Mouse (Mus musculus): ENCODE measurements around the gene Oard1. TPM values are rescaled to one million over a fixed set of nuclear protein-coding genes. Genes with fewer than 3 reads are reported as not detected.

Oard1 gene
- polyA plus RNA-seq (2014; fragmentation: Nextera tagmentation; extraction: Ambion mirVana), result 82.5 and 101 TPM in 2 replicates

DNA sequence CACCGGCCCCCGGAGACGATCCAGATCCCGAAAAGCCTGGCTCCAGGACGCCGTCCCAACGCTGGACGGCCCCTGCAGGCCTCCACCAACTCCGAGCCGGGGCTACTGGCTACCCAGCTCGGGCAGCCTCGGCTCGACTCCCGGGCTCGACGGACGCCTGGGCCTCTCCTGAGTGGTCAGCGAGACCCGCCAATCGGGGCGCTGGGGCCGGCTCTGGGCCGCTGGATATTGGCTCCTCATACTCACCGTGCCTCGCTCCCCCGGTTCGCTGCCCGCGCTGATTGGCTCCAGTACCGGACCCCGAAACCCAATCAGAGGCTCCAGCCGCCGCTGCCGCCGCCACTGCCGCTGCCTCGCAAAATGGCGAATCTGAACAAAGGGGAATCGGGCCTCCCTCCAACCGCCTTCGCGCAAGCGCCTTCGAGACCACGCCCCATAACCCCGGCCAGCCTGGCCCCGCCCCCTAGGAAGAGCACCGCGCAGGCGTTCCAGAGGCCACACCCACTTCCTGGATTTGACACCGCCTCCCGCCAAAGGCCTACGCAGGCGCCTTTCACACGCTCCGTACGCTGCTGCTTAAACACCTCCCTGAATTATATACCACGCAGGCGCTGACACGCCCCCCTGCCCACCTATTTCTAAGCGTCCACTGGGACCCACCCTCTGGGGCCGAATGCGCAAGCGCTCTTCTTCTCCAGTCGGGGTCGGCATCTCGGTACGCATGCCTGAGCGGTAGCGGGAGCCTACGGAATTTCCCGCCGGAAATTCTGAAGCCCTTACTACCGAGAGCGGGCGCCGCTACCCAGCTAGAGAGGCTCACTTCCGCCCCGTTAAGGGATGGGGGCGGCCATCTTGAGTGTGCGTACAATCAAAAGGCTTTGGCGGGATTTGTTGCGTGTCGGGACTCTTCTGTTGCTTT is at the start of gene Oard1, which contains the start of gene Nfya:
TSS of gene Oard1 (plus strand) at position 635 of the 919 bp plus-strand sequence.
TSS of gene Nfya (minus strand) at position 527 of the 919 bp plus-strand sequence.
- peaks cover 17% of the 10 kb centered on the region for H3K4me1 ChIP-seq (ENCODE audit: control insufficient read depth, insufficient read depth, low read length)
- H3K36me3 ChIP-seq (ENCODE audit: control insufficient read depth, insufficient read depth, low read length), result peaks cover 16% of the 10 kb centered on the region
- WGBS, result under 1% methylated on average over 84 of the region's 84 CpGs
- H3K9me3 ChIP-seq (ENCODE audit: control insufficient read depth, low read length), result no peaks in the 10 kb centered on the region
- no peaks in the 10 kb centered on the region for H3K27me3 ChIP-seq (ENCODE audit: control insufficient read depth, insufficient read depth, low read length)
- peak within 1 kb of the TSS; percentile 89 for H3K4me3 ChIP-seq (ENCODE audit: low read length)
- H3K4me2 ChIP-seq (replicated peaks; ENCODE audit: low read depth, low read length), result peak within 1 kb of the TSS; percentile 77
- ATAC-seq (ENCODE audit: low FRiP score, low TSS enrichment), result peak; percentile 97
- H3K9ac ChIP-seq (ENCODE audit: low read depth, low read length), result peak within 1 kb of the TSS; percentile 99
- H3K27ac ChIP-seq (ENCODE audit: low read depth, low read length), result peak within 1 kb of the TSS; percentile 100

DNA sequence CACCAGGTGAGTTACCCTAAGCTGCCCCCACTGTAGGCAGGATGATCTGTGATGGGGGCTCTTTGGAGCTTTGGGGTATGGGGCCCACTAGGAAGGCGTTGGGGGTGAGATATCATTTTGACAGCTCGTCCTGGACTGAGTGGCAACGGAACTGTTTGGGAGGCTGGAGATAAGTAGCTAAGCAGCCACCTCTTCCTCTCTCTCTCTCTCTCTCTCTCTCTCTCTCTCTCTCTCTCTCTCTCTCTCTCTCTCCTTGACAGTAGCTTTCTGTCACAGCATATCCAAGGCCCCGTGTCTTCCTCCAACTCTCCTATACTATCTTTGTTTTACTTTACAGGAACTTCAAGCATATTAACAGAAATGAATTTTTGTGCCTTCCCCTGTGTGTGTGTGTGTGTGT is 49.4 kb upstream of the Oard1 start:
- Histone ChIP-seq H3K4me3 (ENCODE audit: low read length) (no peak overlapping the region), H3K9me3 (ENCODE audit: control insufficient read depth, low read length) (no peaks in the 10 kb centered on the region), H3K27me3 (ENCODE audit: control insufficient read depth, insufficient read depth, low read length) (no peaks in the 10 kb centered on the region), H3K36me3 (ENCODE audit: control insufficient read depth, insufficient read depth, low read length) (no peaks in the 10 kb centered on the region), H3K4me2 (replicated peaks; ENCODE audit: low read depth, low read length) (no peak overlapping the region), H3K9ac (ENCODE audit: low read depth, low read length) (no peak overlapping the region), H3K27ac (ENCODE audit: low read depth, low read length) (no peak overlapping the region), H3K4me1 (ENCODE audit: control insufficient read depth, insufficient read depth, low read length) (no peaks in the 10 kb centered on the region)
- 86% methylated on average over 4 of the region's 4 CpGs for WGBS
- no peak for ATAC-seq (ENCODE audit: low FRiP score, low TSS enrichment)

DNA sequence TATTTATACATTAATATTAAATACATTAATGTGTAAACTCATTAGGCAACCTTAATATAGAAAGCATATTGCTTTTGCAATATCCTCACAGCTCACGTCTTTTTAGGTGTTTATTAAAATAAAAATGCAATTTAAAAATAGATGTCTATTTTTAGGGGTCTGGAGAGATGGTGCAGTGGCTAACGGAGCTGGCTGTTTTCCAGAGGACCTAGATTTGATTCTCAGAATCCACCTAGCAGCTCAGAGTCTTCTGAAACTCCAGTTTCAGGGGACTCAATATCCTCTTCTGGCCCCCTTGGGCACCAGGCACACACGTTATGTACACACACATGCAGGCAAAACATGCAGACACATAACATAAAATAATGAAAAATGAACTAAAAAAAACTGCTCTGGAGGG is 47.5 kb upstream of the Oard1 start:
- H3K9me3 ChIP-seq (ENCODE audit: control insufficient read depth, low read length), result no peaks in the 10 kb centered on the region
- H3K4me2 ChIP-seq (replicated peaks; ENCODE audit: low read depth, low read length), result no peak overlapping the region
- ATAC-seq (ENCODE audit: low FRiP score, low TSS enrichment), result no peak
- no peaks in the 10 kb centered on the region for H3K4me1 ChIP-seq (ENCODE audit: control insufficient read depth, insufficient read depth, low read length)
- no peak overlapping the region for H3K9ac ChIP-seq (ENCODE audit: low read depth, low read length)
- no peak overlapping the region for H3K27ac ChIP-seq (ENCODE audit: low read depth, low read length)
- no peaks in the 10 kb centered on the region for H3K36me3 ChIP-seq (ENCODE audit: control insufficient read depth, insufficient read depth, low read length)
- no peaks in the 10 kb centered on the region for H3K27me3 ChIP-seq (ENCODE audit: control insufficient read depth, insufficient read depth, low read length)
- WGBS, result 80% methylated on average over 3 of the region's 3 CpGs
- H3K4me3 ChIP-seq (ENCODE audit: low read length), result no peak overlapping the region

DNA sequence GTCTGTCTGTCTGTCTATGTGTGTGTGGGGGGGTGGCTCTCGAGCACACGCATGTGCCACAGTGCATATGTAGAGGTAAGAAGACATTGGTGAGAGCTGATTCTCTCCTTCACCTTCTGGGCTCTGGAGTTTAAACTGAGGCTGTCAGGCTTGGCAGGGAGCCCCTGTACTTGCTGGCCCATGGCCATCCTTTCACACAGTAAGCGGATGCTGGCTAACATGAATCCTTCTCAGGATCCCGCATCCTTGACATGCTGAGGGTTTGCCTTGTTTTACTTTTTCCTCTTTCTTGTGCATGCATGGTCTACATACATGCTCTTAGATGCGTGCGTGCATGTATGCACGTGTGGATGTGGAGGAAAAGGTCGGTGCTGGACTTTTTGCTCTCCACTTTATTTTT is 46.8 kb upstream of the Oard1 start:
- H3K9ac ChIP-seq (ENCODE audit: low read depth, low read length), result no peak overlapping the region
- H3K9me3 ChIP-seq (ENCODE audit: control insufficient read depth, low read length), result no peaks in the 10 kb centered on the region
- no peak overlapping the region for H3K4me3 ChIP-seq (ENCODE audit: low read length)
- no peaks in the 10 kb centered on the region for H3K27me3 ChIP-seq (ENCODE audit: control insufficient read depth, insufficient read depth, low read length)
- WGBS, result 87% methylated on average over 8 of the region's 8 CpGs
- H3K4me2 ChIP-seq (replicated peaks; ENCODE audit: low read depth, low read length), result no peak overlapping the region
- H3K27ac ChIP-seq (ENCODE audit: low read depth, low read length), result no peak overlapping the region
- H3K36me3 ChIP-seq (ENCODE audit: control insufficient read depth, insufficient read depth, low read length), result no peaks in the 10 kb centered on the region
- no peak for ATAC-seq (ENCODE audit: low FRiP score, low TSS enrichment)
- H3K4me1 ChIP-seq (ENCODE audit: control insufficient read depth, insufficient read depth, low read length), result no peaks in the 10 kb centered on the region

DNA sequence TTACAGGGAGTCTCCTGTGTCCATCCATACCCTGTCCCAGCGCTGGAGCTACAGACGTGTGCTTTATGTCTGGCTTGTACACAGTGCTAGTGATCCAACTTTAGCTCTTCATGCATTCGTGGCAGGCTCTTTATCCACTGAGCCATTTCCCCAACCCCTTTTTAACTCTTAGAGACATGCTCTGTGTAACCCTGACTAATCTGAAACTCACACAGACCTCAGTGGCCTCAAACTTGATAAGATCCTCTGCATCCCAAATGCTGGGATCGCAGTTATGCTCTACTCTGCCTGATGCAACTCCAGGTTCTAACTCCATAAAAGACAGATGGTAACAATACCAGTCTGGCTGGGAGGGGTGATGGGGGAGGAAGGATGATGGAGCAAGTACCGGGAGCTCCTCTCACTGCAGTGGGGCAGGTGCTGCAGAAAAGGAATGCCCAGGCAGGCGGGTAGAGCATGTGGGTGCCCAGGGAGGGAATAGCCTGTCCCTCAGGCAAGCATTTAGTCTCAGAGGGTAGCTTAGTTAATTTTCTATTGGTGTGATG is 46.3 kb upstream of the Oard1 start:
- Histone ChIP-seq H3K4me3 (ENCODE audit: low read length) (no peak overlapping the region), H3K4me2 (replicated peaks; ENCODE audit: low read depth, low read length) (no peak overlapping the region), H3K27me3 (ENCODE audit: control insufficient read depth, insufficient read depth, low read length) (no peaks in the 10 kb centered on the region), H3K36me3 (ENCODE audit: control insufficient read depth, insufficient read depth, low read length) (no peaks in the 10 kb centered on the region), H3K4me1 (ENCODE audit: control insufficient read depth, insufficient read depth, low read length) (no peaks in the 10 kb centered on the region), H3K27ac (ENCODE audit: low read depth, low read length) (no peak overlapping the region), H3K9me3 (ENCODE audit: control insufficient read depth, low read length) (no peaks in the 10 kb centered on the region), H3K9ac (ENCODE audit: low read depth, low read length) (no peak overlapping the region)
- no peak for ATAC-seq (ENCODE audit: low FRiP score, low TSS enrichment)
- 70% methylated on average over 6 of the region's 6 CpGs for WGBS

DNA sequence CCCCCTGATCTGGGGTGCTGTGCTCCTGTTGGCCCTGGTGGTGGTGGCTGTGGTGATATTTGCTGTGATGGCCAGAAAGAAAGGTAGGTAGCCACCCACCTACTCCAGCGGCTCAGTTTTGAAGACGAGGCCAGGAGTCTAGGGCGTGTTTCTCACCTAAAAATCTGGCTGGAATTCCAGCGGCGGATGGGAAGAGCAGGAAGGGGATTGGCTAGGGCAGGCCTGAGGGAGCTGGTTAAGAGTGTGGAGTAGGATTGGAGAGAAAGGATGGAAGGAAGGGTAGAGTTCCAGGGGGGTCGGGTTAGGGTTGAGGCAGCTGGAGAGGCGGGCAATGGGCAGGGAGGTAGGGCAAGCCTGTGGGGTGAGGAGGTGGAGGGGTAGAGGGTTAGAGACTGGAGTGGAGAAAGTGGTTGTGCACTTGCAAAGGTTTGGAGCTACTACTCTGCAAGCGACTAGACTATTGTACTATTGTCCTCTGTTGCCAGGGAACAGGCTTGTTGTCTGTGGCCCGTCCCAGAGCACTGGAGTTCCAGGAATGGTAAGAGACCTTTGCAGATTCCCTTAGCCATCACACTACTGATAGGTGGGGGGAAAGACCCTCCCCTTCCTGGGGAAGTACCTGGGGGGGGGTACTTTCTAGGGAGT is 44.2 kb upstream of the Oard1 start:
- Histone ChIP-seq H3K27me3 (ENCODE audit: control insufficient read depth, insufficient read depth, low read length) (no peaks in the 10 kb centered on the region), H3K9ac (ENCODE audit: low read depth, low read length) (no peak overlapping the region), H3K4me1 (ENCODE audit: control insufficient read depth, insufficient read depth, low read length) (no peaks in the 10 kb centered on the region), H3K4me3 (ENCODE audit: low read length) (no peak overlapping the region), H3K27ac (ENCODE audit: low read depth, low read length) (no peak overlapping the region), H3K9me3 (ENCODE audit: control insufficient read depth, low read length) (no peaks in the 10 kb centered on the region), H3K36me3 (ENCODE audit: control insufficient read depth, insufficient read depth, low read length) (no peaks in the 10 kb centered on the region), H3K4me2 (replicated peaks; ENCODE audit: low read depth, low read length) (no peak overlapping the region)
- 82% methylated on average over 9 of the region's 9 CpGs for WGBS
- no peak for ATAC-seq (ENCODE audit: low FRiP score, low TSS enrichment)

DNA sequence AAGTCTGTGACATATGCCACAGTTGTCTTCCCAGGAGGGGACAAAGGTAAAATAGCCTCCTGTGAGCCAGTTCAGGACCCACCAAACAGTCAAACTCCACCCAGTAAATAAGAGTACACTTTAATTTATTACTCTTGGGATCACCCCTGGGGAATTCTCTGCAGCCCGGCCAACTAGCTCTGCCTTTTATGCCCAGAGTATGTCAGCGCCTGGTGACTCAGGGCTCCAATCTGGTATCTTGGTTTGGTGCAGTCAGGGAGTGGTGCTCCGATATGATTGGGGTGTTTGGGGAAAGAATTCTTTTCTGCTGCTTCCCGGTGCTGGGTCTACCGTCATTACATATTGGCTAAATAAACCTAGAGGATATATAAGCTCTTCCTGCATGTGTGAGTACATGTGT is 43.0 kb upstream of the Oard1 start:
- ATAC-seq (ENCODE audit: low FRiP score, low TSS enrichment), result no peak

DNA sequence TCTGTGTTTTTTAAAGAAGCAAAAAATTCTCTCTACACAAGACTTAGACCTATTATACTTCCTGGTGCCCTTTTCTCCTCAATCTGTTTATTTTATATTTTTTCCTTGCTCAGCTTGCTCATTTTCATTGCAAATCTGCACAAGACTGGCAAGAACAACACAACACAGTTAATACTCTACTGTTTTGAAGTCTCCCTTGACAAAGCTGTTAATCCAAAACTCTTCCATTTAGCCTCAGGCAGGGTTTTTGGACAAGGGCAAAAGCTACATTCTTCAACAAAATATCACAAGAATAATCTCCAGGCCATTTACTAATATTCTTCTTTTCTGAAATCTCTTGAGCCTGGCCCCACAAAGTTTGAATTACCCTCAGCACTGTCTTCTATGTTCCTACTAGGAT is 38.2 kb upstream of the Oard1 start:
- Histone ChIP-seq H3K4me2 (replicated peaks; ENCODE audit: low read depth, low read length) (no peak overlapping the region), H3K27ac (ENCODE audit: low read depth, low read length) (no peak overlapping the region), H3K4me1 (ENCODE audit: control insufficient read depth, insufficient read depth, low read length) (no peaks in the 10 kb centered on the region), H3K9me3 (ENCODE audit: control insufficient read depth, low read length) (no peaks in the 10 kb centered on the region), H3K27me3 (ENCODE audit: control insufficient read depth, insufficient read depth, low read length) (no peaks in the 10 kb centered on the region), H3K4me3 (ENCODE audit: low read length) (no peak overlapping the region), H3K36me3 (ENCODE audit: control insufficient read depth, insufficient read depth, low read length) (no peaks in the 10 kb centered on the region), H3K9ac (ENCODE audit: low read depth, low read length) (no peak overlapping the region)
- no peak for ATAC-seq (ENCODE audit: low FRiP score, low TSS enrichment)

More for the DNA sequence above, 43.0 kb upstream of the Oard1 start:
- Histone ChIP-seq H3K9ac (ENCODE audit: low read depth, low read length) (no peak overlapping the region), H3K4me2 (replicated peaks; ENCODE audit: low read depth, low read length) (no peak overlapping the region), H3K27ac (ENCODE audit: low read depth, low read length) (no peak overlapping the region), H3K4me3 (ENCODE audit: low read length) (no peak overlapping the region), H3K27me3 (ENCODE audit: control insufficient read depth, insufficient read depth, low read length) (no peaks in the 10 kb centered on the region), H3K9me3 (ENCODE audit: control insufficient read depth, low read length) (no peaks in the 10 kb centered on the region), H3K4me1 (ENCODE audit: control insufficient read depth, insufficient read depth, low read length) (no peaks in the 10 kb centered on the region), H3K36me3 (ENCODE audit: control insufficient read depth, insufficient read depth, low read length) (no peaks in the 10 kb centered on the region)
- WGBS, result 77% methylated on average over 5 of the region's 5 CpGs

DNA sequence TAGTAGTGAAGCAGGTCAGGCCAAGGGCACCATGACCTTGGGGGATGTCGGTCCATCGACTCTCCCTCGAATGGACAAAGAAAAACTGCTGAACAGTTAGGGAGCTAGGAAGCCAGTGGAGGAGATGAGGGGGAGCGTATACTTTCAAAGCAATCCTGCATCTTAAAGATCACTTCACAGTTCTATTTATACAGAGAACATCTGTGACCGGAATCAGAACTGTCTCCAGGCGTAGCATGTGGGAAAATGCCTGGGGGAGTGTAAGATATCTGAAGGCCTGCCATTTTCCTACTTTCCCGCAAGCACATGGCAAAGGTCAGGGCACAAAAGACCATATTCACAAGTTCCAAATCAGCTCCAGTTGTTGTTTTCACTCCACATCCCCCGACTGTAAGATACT is 36.8 kb upstream of the Oard1 start:
- Histone ChIP-seq H3K4me2 (replicated peaks; ENCODE audit: low read depth, low read length) (no peak overlapping the region), H3K9me3 (ENCODE audit: control insufficient read depth, low read length) (no peaks in the 10 kb centered on the region), H3K36me3 (ENCODE audit: control insufficient read depth, insufficient read depth, low read length) (no peaks in the 10 kb centered on the region), H3K4me3 (ENCODE audit: low read length) (no peak overlapping the region), H3K27me3 (ENCODE audit: control insufficient read depth, insufficient read depth, low read length) (no peaks in the 10 kb centered on the region), H3K4me1 (ENCODE audit: control insufficient read depth, insufficient read depth, low read length) (no peaks in the 10 kb centered on the region), H3K27ac (ENCODE audit: low read depth, low read length) (no peak overlapping the region), H3K9ac (ENCODE audit: low read depth, low read length) (no peak overlapping the region)
- no peak for ATAC-seq (ENCODE audit: low FRiP score, low TSS enrichment)
- 68% methylated on average over 8 of the region's 8 CpGs for WGBS
